ENCODE assay signal across 2 mouse cellular contexts in the genomic region with DNA sequence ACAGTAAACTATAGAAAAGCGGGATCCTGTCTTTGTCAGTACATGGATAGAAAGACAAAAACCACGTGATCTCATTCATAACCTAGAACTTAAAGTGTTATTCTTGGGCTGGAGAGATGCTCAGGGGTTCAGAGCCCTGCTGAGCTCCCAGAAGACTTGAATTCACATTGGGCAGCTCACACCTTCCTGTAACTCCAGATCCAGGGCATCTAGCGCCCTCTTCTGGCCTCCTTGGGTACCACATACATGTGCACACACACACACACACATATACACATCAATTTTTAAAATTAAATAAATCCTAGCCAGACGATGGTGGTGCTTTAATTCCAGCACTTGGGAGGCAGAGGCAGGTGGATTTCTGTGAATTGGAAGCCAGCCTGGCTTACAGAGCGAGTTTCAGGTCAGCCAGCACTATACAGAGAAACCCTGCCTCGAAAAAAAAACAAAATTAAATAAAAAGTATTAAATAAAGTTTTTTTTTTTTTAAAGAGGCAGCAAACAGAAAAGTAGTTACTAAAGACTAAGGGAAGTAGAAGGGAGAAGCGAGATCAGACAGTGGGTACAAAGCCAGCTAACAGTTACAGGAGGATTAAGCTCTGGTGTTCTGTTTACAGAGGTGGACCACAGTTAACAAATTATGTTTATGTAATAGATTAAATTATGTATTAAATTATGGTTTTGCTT.
A peak's percentile ranks its signal among the peaks of the same experiment; 100 is the strongest.
TF ChIP-seq lines count a peak whose summit lies in the region.

No protein-coding gene starts in this region.

TF ChIP-seq in CH12.LX, 34 proteins besides CTCF, POLR2A, EP300 and RAD21:
- peak; percentile 30; the same call in 1 of the 2 replicates for TF ChIP-seq ZNF384 (IDR thresholded peaks at IDR 0.05; ENCODE audit: low read depth, low read length)
- no peak for TF ChIP-seq USF2 (conservative IDR thresholded peaks at IDR 0.05; ENCODE audit: low read depth, low read length)
- TF ChIP-seq NRF1 (IDR thresholded peaks at IDR 0.05; ENCODE audit: low read depth, low read length), result no peak

TF ChIP-seq in MEL, 35 proteins besides CTCF, POLR2A, EP300 and RAD21:
- TF ChIP-seq NRF1 (IDR thresholded peaks at IDR 0.05; ENCODE audit: insufficient read depth, low read depth, low read length, poor library complexity, severe bottlenecking) (no peak), POLR2AphosphoS5 (IDR thresholded peaks at IDR 0.05; ENCODE audit: borderline replicate concordance, low read depth, low read length) (no peak), TAL1 (IDR thresholded peaks at IDR 0.05; ENCODE audit: low read length) (no peak), ZMIZ1 (IDR thresholded peaks at IDR 0.05; ENCODE audit: low read depth, low read length) (no peak), HCFC1 (IDR thresholded peaks at IDR 0.05; ENCODE audit: low read depth, low read length) (no peak), MAFK (IDR thresholded peaks at IDR 0.05; ENCODE audit: borderline replicate concordance, low read depth, low read length) (no peak), TCF12 (IDR thresholded peaks at IDR 0.05; ENCODE audit: low read depth, low read length) (no peak), NELFE (IDR thresholded peaks at IDR 0.05; ENCODE audit: low read depth, low read length) (no peak), ZNF384 (IDR thresholded peaks at IDR 0.05; ENCODE audit: low read depth, low read length) (no peak), MAX (IDR thresholded peaks at IDR 0.05; ENCODE audit: low read length) (no peak), MAZ (IDR thresholded peaks at IDR 0.05; ENCODE audit: low read depth, low read length) (no peak), JUND (IDR thresholded peaks at IDR 0.05; ENCODE audit: low read depth, low read length) (no peak), BHLHE40 (IDR thresholded peaks at IDR 0.05; ENCODE audit: borderline replicate concordance, low read depth, low read length) (no peak), ETS1 (IDR thresholded peaks at IDR 0.05; ENCODE audit: low read depth, low read length) (no peak), ZC3H11A (IDR thresholded peaks at IDR 0.05; ENCODE audit: low read depth, low read length) (no peak), MXI1 (IDR thresholded peaks at IDR 0.05; ENCODE audit: low read depth, low read length) (no peak)
